Mouse (Mus musculus) embryonic fibroblast, embryonic 13.5 days (primary cell): ENCODE measurements at regions not wholly inside any gene's neighbourhood (a gene's known extent, or its start where the extent isn't known, plus 50 kb on each side); places are given as distances from the start of the nearest gene placed in this dataset.

Experiments used
- CTCF ChIP-seq: IDR thresholded peaks from 2 replicates; pipeline ENCODE4 v1.5.1; 2011; ENCODE audit warnings: mild to moderate bottlenecking, control low read depth, low read length, moderate library complexity, borderline replicate concordance; ENCODE audit not compliant: insufficient read depth
- POLR2A ChIP-seq: IDR thresholded peaks from 2 replicates; pipeline ENCODE4 v1.6.1; 2011; ENCODE audit warnings: low read depth, mild to moderate bottlenecking, control low read depth, low read length, moderate library complexity

- TF ChIP-seq CTCF = no peak
- no peak for TF ChIP-seq POLR2A
Observed at GRCm38 (mm10) chr4:81512396-81512795, 69.8 kb upstream of the Mpdz start.
